Mouse (Mus musculus): Measurements from ENCODE around the gene Dmrtc2.
"Not testable (repeated sequence)": the region's sequence is repeated elsewhere in the genome, so short reads cannot be mapped to it uniquely, and the experiment has no call there.

Gene Dmrtc2

GRCm38 (mm10) chr7:24869532-24870165, at the start of gene Dmrtc2, which contains the start of gene Lypd4:
TSS of gene Dmrtc2 (plus strand) at chr7:24870057.
TSS of gene Lypd4 (minus strand) at chr7:24869941.
- no peak for DNase-seq

GRCm38 (mm10) chr7:24824452-24824851, 45.4 kb upstream of the Dmrtc2 start:
- no peak for DNase-seq

- DNase-seq = no peak
Measured at GRCm38 (mm10) chr7:24827181-24827580, 42.7 kb upstream of the Dmrtc2 start.

- DNase-seq = not testable (repeated sequence)
Measured at GRCm38 (mm10) chr7:24838732-24839409, 31.0 kb upstream of the Dmrtc2 start.

- no peak for DNase-seq
Measured at GRCm38 (mm10) chr7:24839410-24839808, 30.4 kb upstream of the Dmrtc2 start.

GRCm38 (mm10) chr7:24840331-24840730, 29.5 kb upstream of the Dmrtc2 start:
- no peak for DNase-seq

GRCm38 (mm10) chr7:24841009-24841408, 28.8 kb upstream of the Dmrtc2 start:
- DNase-seq = no peak

- DNase-seq = no peak
Measured at GRCm38 (mm10) chr7:24844144-24844543, 25.7 kb upstream of the Dmrtc2 start.

GRCm38 (mm10) chr7:24845181-24845580, 24.7 kb upstream of the Dmrtc2 start:
- no peak for DNase-seq

GRCm38 (mm10) chr7:24845713-24846112, 24.1 kb upstream of the Dmrtc2 start:
- DNase-seq = no peak

GRCm38 (mm10) chr7:24846576-24846975, 23.3 kb upstream of the Dmrtc2 start:
- DNase-seq = not testable (repeated sequence)

- no peak for DNase-seq
Measured at GRCm38 (mm10) chr7:24850162-24850561, 19.7 kb upstream of the Dmrtc2 start.

- DNase-seq = peak in 1 of 2 experiments; percentile 19
Measured at GRCm38 (mm10) chr7:24850899-24851303, 19.0 kb upstream of the Dmrtc2 start.

- no peak for DNase-seq
Measured at GRCm38 (mm10) chr7:24851596-24852325, 18.1 kb upstream of the Dmrtc2 start.

GRCm38 (mm10) chr7:24852557-24853232, 17.2 kb upstream of the Dmrtc2 start:
- no peak for DNase-seq

GRCm38 (mm10) chr7:24853233-24853563, 16.7 kb upstream of the Dmrtc2 start:
- no peak for DNase-seq

GRCm38 (mm10) chr7:24853695-24854094, 16.2 kb upstream of the Dmrtc2 start:
- DNase-seq = no peak

GRCm38 (mm10) chr7:24856460-24857120, 13.3 kb upstream of the Dmrtc2 start:
- DNase-seq = no peak

- DNase-seq = no peak
Measured at GRCm38 (mm10) chr7:24859234-24859633, 10.6 kb upstream of the Dmrtc2 start.

GRCm38 (mm10) chr7:24861913-24862312, 7.9 kb upstream of the Dmrtc2 start, which contains the start of gene Gm9844:
TSS of gene Gm9844 (plus strand) at chr7:24862213.
- no peak for DNase-seq

- no peak for DNase-seq
Measured at GRCm38 (mm10) chr7:24862853-24863252, 7.0 kb upstream of the Dmrtc2 start.

- no peak for DNase-seq
Measured at GRCm38 (mm10) chr7:24864156-24864555, 5.7 kb upstream of the Dmrtc2 start.

- no peak for DNase-seq
Measured at GRCm38 (mm10) chr7:24869080-24869479, 777 bp upstream of the Dmrtc2 start.
